Mouse (Mus musculus) forebrain, embryonic 14.5 days (tissue): ENCODE measurements at regions not wholly inside any gene's neighbourhood (a gene's known extent, or its start where the extent isn't known, plus 50 kb on each side); places are given as distances from the start of the nearest gene placed in this dataset.

ENCODE experiments used
- ATAC-seq: fragments of 200-750 bp; cut with Nextera tagmentation; 2 replicates; pipeline ENCODE4 v1.8.0; 2017; ENCODE audit warnings: mild to moderate bottlenecking, moderate library complexity
- DNase-seq: peaks from one replicate; pipeline ENCODE4 v3.0.0-alpha.2; 2015; ENCODE audit warnings: low spot score
- H3K27ac ChIP-seq: fragments of 300-500 bp; sonication (generic); 2 replicates; pipeline ENCODE4 v1.5.1; 2014; ENCODE audit warnings: low read depth, mild to moderate bottlenecking, control low read depth, low read length, moderate library complexity
- H3K27me3 ChIP-seq: fragments of 300-500 bp; sonication (generic); replicated peaks from 2 replicates; pipeline ENCODE4 v1.6.1; 2014; ENCODE audit warnings: low read length, control low read depth, mixed read lengths; ENCODE audit not compliant: control insufficient read depth, insufficient read depth
- H3K36me3 ChIP-seq: fragments of 300-500 bp; sonication (generic); 2 replicates; pipeline ENCODE4 v1.6.1; 2014; ENCODE audit warnings: low read length, control low read depth; ENCODE audit not compliant: control insufficient read depth, insufficient read depth
- H3K4me1 ChIP-seq: fragments of 300-500 bp; sonication (generic); 2 replicates; pipeline ENCODE4 v1.6.1; 2014; ENCODE audit warnings: antibody characterized with exemption, low read length, control low read depth; ENCODE audit not compliant: control insufficient read depth, insufficient read depth
- H3K4me2 ChIP-seq: fragments of 300-500 bp; sonication (generic); 2 replicates; pipeline ENCODE4 v1.6.1; 2014; ENCODE audit warnings: mild to moderate bottlenecking, control low read depth, low read length
- H3K4me3 ChIP-seq: fragments of 300-500 bp; sonication (generic); 2 replicates; pipeline ENCODE4 v1.5.1; 2014; ENCODE audit warnings: low read depth, low read length, control low read depth
- H3K9ac ChIP-seq: fragments of 300-500 bp; sonication (generic); 2 replicates; pipeline ENCODE4 v1.6.1; 2014; ENCODE audit warnings: mild to moderate bottlenecking, low read length, control low read depth, moderate library complexity
- H3K9me3 ChIP-seq: fragments of 300-500 bp; sonication (generic); replicated peaks from 2 replicates; pipeline ENCODE4 v1.6.1; 2016; ENCODE audit warnings: low read length, control low read depth, mixed read lengths; ENCODE audit not compliant: control insufficient read depth
- WGBS: fragments of 180-500 bp; shearing (Covaris S2); extraction: QIAGEN DNeasy Blood & Tissue Kit; methylation state at CpG from one replicate; pipeline ENCODE4 v1.1.7; 2014; 5-methylcytosine and 5-hydroxymethylcytosine counted together

DNA sequence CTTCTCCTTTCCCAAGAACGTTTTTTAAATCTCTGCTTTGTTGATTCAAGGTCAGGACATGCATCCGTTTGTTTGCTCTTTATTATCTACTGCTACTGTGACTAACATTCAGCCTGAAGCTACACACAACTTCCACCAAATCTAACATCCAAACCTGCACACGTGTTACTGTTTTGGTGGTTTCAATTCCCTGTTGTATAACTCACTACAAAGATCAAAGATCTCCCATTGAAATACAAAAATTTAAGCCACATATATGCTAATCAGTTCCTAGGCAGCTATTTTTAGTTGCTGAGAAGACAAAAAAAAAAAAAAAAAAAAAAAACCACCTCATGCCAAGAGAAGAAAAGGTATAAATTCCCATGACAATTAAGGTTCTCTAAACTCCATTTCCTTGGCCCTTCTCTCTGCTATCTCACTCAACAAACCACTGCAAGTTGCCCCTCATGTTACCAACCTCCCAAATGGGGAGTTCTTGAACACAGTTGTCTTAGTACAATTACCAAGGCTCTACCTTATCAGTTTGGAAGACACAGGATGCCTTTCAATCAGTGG, 312.0 kb upstream of the Meis1 start:
- H3K4me2 ChIP-seq: no peak overlapping the region
- H3K4me3 ChIP-seq: no peak overlapping the region
- H3K36me3 ChIP-seq: no peaks in the 10 kb centered on the region
- DNase-seq: no peak
- no peak for ATAC-seq
- 59% methylated on average over 2 of the region's 3 CpGs for WGBS
- H3K9ac ChIP-seq: no peak overlapping the region
- no peaks in the 10 kb centered on the region for H3K9me3 ChIP-seq
- H3K27me3 ChIP-seq: no peaks in the 10 kb centered on the region
- H3K27ac ChIP-seq: no peak overlapping the region
- no peaks in the 10 kb centered on the region for H3K4me1 ChIP-seq

DNA sequence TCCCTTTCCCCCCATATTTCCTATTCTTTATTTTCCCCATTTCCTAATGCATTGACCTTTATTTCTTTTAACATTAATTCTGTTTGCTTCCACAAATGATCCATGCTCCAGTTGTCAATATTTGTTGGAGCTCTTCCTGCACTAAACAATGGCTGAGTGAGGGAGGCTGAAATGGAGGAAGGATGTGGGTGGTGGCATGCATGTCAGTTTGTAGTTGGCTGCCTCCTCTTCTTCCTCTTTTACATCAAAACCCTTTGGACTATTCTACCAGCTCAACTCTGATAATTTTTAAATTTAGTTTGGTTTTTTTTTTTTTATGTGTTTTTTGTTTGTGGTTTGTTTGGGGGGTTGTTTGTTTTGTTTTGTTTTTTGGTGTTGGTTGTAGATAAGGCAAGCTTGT, 313.5 kb upstream of the Meis1 start:
- Histone ChIP-seq H3K27me3 (no peaks in the 10 kb centered on the region), H3K36me3 (no peaks in the 10 kb centered on the region), H3K4me3 (no peak overlapping the region), H3K9ac (no peak overlapping the region), H3K4me2 (no peak overlapping the region), H3K27ac (no peak overlapping the region), H3K9me3 (no peaks in the 10 kb centered on the region), H3K4me1 (no peaks in the 10 kb centered on the region)
- DNase-seq (no peak), ATAC-seq (no peak)

DNA sequence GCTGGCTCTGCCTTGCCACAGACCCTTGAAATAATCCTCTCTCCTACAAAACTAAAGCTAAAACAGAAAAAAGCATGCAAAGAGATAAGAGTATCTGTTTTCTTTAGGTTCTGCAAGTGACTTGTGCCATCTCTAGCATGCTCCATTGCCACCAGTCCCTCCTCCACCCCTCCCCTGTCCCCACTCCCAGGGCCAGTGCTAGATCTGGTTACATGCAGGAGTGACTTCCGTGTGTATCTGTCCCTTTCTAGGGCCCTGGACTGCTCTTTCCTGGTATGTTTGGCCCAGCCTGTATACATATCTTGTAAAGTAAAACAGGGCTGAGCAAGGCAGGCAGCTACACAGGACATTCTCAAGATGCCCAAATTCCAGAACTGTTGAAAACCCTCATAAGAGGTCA, 313.9 kb upstream of the Meis1 start:
- Histone ChIP-seq H3K9ac (no peak overlapping the region), H3K4me3 (no peak overlapping the region), H3K4me1 (no peaks in the 10 kb centered on the region), H3K27ac (no peak overlapping the region), H3K27me3 (no peaks in the 10 kb centered on the region), H3K9me3 (no peaks in the 10 kb centered on the region), H3K4me2 (no peak overlapping the region), H3K36me3 (no peaks in the 10 kb centered on the region)
- ATAC-seq (no peak), DNase-seq (no peak)
- WGBS: 77% methylated on average over 1 of the region's 1 CpGs

DNA sequence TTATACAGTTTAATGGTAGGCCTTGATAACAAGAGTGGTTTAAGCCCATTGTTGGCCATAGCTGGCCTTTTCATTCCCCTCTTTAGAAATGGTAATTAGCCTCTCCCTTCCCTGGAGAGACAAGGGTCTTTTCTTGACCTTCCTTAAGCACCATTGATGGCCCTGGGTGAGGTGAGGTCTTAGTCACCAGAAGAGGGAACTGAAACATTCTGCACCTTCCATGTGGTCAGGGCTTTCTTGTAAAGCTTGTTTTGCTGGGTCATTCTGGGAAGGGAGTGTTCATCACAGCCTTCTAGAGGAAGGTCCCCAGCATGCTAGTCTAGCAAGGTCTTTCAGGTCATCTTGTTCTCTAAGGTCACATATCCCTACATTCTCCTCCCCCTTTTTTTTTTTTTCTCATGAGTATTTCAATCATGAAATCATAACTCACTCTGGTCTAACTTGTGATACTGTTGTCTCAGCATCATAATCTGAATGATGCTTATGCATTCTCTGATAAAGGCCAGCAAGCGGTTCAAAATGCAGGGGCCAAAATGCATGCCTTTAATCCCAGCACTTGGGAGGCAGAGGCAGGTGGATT, 315.2 kb upstream of the Meis1 start:
- ATAC-seq: no peak
- WGBS: 94% methylated on average over 1 of the region's 1 CpGs

DNA sequence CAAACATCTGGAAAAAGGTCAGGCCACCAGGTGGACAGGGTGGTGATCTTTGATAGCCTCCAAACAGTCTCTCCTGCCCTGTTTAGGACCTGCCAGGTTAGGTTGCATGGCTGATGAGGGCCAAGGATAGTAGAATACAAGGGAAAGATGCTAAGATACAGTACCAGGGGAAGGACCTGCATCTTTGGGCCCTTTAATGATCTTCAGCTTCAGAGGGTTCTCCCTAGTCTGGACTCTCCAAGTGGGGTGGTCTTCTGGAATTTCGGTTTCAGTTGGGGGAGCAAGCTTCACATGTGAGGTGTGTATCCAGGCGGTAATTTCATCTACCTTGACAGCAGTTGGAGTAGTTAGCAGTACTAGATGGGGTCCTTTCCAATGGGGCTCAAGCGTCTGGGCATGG, 316.6 kb upstream of the Meis1 start:
- no peaks in the 10 kb centered on the region for H3K36me3 ChIP-seq
- H3K9me3 ChIP-seq: no peaks in the 10 kb centered on the region
- no peaks in the 10 kb centered on the region for H3K27me3 ChIP-seq
- no peak overlapping the region for H3K27ac ChIP-seq
- H3K4me1 ChIP-seq: no peaks in the 10 kb centered on the region
- DNase-seq (no peak), ATAC-seq (no peak)
- WGBS: 92% methylated on average over 3 of the region's 3 CpGs
- no peak overlapping the region for H3K9ac ChIP-seq
- no peak overlapping the region for H3K4me3 ChIP-seq
- H3K4me2 ChIP-seq: no peak overlapping the region

More for the DNA sequence above, 315.2 kb upstream of the Meis1 start:
- Histone ChIP-seq H3K36me3 (no peaks in the 10 kb centered on the region), H3K9me3 (no peaks in the 10 kb centered on the region), H3K4me3 (no peak overlapping the region), H3K9ac (no peak overlapping the region), H3K4me2 (no peak overlapping the region), H3K27ac (no peak overlapping the region), H3K4me1 (no peaks in the 10 kb centered on the region), H3K27me3 (no peaks in the 10 kb centered on the region)
- DNase-seq: no peak

DNA sequence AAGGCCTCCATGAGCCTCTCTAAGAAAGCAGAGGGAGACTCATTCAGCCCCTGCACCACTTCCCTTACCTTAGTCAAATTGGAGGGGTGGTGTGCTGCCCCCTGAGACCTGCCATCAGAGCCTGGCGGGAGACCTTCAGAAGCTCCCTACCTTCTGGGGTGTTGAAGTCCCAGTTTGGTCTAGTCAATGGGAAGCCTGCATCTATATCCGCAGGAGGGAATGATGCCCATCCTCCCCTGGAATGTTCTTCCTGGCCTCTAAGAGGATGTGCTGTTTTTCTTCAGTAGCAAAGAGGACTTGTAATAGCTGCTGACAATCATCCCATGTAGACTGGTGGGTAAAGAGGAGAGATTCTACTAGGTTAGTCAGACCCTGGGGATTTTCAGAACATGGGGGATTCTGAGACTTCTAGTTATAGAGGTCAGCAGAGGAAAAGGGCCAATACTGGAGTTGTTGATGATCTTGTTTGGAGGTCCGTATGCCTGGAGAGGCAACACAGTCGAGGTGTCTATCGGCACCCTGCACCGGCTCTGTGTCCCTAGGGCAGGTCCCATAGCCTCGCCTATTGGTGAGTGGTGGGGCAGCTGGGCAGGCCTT, 321.0 kb upstream of the Meis1 start:
- no peak overlapping the region for H3K4me2 ChIP-seq
- H3K9ac ChIP-seq: no peak overlapping the region
- DNase-seq: no peak
- no peaks in the 10 kb centered on the region for H3K36me3 ChIP-seq
- no peak overlapping the region for H3K4me3 ChIP-seq
- H3K4me1 ChIP-seq: no peaks in the 10 kb centered on the region
- 92% methylated on average over 7 of the region's 7 CpGs for WGBS
- H3K27me3 ChIP-seq: no peaks in the 10 kb centered on the region
- no peak for ATAC-seq
- H3K9me3 ChIP-seq: no peaks in the 10 kb centered on the region
- no peak overlapping the region for H3K27ac ChIP-seq

DNA sequence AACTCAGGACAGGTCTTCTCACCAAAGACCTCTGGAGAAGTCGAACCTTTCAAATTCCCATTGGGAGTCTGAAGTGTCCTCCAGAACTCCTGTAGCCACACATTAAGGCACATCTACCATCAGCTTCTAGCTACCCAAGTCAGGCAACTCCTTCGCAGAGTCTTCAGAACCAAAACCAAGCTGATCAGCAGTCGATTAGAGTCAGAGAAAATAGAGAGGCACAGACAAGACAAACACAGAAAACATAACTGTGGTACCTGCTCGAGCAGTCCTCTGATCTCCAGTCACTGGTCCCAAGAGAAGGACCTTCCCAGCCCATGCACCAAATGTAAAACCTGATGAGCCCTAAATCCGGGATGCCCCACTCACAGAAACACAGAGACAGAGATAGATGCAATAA, 322.1 kb upstream of the Meis1 start:
- DNase-seq (no peak), ATAC-seq (no peak)
- Histone ChIP-seq H3K36me3 (no peaks in the 10 kb centered on the region), H3K9me3 (no peaks in the 10 kb centered on the region), H3K27ac (no peak overlapping the region), H3K9ac (no peak overlapping the region), H3K4me1 (no peaks in the 10 kb centered on the region), H3K27me3 (no peaks in the 10 kb centered on the region), H3K4me2 (no peak overlapping the region), H3K4me3 (no peak overlapping the region)
- 87% methylated on average over 5 of the region's 5 CpGs for WGBS

DNA sequence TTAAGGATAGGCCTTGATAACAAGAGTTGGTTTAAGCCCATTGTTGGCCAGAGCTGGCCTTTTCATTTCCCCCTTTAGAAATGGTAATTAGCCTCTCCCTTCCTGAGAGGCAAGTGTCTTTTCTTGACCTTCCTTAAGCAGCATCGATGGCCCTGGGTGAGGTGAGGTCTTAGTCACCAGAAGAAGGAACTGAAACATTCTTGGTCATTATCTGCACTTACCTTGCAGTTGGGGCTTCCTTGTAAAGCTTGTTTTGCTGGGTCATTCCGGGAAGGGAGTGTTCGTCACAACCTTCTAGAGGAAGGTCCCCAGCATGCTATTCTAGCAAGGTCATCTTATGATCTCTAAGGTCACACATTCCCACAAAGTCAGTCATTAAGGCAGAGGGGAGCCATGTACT, 322.6 kb upstream of the Meis1 start:
- H3K4me2 ChIP-seq: no peak overlapping the region
- WGBS: 41% methylated on average over 3 of the region's 3 CpGs
- no peaks in the 10 kb centered on the region for H3K4me1 ChIP-seq
- no peaks in the 10 kb centered on the region for H3K9me3 ChIP-seq
- no peak overlapping the region for H3K4me3 ChIP-seq
- no peaks in the 10 kb centered on the region for H3K36me3 ChIP-seq
- no peaks in the 10 kb centered on the region for H3K27me3 ChIP-seq
- DNase-seq (no peak), ATAC-seq (no peak)
- no peak overlapping the region for H3K27ac ChIP-seq
- H3K9ac ChIP-seq: no peak overlapping the region

DNA sequence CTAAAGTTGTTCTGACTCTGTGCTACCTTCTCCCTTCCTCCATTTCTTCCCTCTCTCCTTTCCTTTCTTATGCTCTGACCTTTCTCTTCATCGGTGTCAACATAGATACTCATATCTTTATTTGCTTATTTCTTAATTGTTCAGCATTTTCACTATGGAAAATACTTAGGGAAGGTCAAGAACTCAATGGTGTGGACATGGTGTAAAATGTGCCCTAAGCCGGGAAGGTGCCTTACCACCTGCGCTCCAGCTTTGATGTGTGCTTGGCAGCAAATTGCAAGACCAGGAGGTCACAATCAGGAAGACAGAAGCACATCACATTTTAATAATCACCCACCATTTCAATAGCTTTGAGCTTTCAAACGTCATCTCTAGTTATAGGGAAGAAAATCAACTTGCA, 324.0 kb upstream of the Meis1 start:
- ATAC-seq (no peak), DNase-seq (no peak)
- Histone ChIP-seq H3K27ac (no peak overlapping the region), H3K36me3 (no peaks in the 10 kb centered on the region), H3K9me3 (no peaks in the 10 kb centered on the region), H3K4me2 (no peak overlapping the region), H3K27me3 (no peaks in the 10 kb centered on the region), H3K4me3 (no peak overlapping the region), H3K4me1 (no peaks in the 10 kb centered on the region), H3K9ac (no peak overlapping the region)
- WGBS: 84% methylated on average over 4 of the region's 4 CpGs
